Mouse (Mus musculus): Measurements from ENCODE around the gene Gtpbp4.
"Not testable (repeated sequence)": the region's sequence is repeated elsewhere in the genome, so short reads cannot be mapped to it uniquely, and the experiment has no call there.

Gtpbp4 gene

DNA sequence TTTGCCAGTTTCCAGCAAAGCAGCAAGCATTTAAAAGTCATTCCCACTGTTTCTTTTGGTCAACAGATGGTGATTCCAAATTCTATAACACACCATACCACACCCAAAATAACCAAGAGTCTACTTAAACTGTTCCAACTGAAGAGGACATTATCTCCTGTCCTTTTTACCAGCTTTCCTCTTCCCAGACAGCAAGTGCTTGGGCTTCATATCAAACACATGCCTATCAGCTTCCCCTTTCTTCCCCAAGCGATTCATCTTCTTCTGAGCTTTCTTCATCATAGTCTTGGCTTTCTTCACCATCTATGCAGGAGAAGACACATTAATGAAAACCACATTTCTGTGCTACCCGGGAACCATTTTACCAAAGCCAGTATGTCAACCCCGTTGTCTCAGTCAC lies 22.9 kb downstream of the Gtpbp4 start:
- DNase-seq (ENCODE audit: low read depth, low spot score) = no peak

DNA sequence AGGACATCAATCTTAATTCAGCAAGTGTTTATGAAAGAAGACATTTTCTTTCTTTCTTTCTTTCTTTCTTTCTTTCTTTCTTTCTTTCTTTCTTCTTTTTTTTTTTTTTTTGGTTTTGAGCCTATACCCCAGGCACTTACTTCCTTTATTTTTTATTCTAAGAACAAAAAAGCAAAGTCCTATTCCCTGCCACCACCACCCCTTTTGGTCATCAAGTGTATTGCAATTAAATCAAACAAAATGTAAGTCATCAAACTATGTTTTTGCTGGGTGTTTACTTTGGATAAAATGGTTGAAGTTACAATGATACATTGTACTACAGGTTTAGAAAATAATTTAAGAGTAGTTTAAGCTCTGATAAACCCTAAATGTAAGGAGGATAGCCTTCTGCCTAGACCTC lies 23.5 kb downstream of the Gtpbp4 start:
- DNase-seq (ENCODE audit: low read depth, low spot score) = no peak

DNA sequence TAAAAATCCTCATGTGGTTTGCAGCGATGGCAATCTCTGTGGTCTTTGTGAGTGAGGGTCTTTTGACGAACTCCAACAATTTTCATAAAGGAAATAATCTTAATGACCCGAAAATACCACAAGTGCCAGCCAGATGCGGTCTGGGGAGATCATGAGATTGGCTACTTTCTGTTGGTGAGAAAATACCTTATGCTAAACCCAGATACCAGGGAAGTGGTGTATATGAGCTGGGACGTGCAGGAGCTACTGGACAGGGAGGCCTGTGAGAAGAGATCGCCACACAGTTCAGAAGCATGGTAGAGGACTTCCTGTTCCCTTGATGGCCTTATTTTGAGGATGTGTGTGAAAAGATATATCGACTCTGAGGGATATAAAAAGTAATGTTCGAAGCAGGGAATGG lies 28.1 kb downstream of the Gtpbp4 start:
- no peak for DNase-seq (ENCODE audit: low read depth, low spot score)

DNA sequence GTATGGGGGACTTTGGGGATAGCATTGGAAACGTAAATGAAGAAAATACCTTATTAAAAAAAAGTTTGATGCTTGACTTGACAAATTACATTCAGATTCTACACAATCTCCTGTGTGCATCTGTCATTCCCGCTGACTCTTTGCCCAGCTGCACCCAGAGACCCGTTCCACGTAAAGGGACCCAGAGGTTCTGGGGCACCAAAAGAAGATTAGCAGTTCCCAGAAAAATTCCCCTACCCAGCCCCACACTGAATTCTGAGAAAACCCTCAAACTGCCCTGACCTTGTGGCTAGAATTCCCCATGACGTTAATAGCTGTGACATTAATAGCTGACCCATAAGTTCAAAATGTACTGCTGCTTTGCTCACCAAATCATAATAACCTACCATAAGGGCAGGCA lies 30.7 kb downstream of the Gtpbp4 start:
- DNase-seq (ENCODE audit: low read depth, low spot score) = no peak

DNA sequence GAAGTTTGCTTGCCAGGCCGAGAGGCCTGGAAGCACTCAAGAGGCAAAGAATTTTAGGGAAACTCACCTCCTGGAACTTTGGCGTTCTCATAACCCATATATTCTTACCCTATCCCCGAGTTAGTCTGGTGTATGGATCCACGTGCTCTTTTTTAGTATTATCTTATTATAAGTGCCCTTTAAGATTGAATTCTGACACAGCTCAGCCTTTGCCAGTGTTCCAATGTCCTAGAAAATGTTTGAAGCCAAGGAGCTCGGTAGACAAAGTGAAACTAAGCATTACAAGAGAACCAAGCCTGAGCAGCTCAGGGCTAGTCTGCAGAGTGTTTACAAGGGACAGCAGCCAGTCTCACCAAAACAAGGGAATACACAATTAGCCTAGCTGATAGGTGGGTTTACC lies 33.6 kb downstream of the Gtpbp4 start:
- not testable (repeated sequence) for DNase-seq (ENCODE audit: low read depth, low spot score)

DNA sequence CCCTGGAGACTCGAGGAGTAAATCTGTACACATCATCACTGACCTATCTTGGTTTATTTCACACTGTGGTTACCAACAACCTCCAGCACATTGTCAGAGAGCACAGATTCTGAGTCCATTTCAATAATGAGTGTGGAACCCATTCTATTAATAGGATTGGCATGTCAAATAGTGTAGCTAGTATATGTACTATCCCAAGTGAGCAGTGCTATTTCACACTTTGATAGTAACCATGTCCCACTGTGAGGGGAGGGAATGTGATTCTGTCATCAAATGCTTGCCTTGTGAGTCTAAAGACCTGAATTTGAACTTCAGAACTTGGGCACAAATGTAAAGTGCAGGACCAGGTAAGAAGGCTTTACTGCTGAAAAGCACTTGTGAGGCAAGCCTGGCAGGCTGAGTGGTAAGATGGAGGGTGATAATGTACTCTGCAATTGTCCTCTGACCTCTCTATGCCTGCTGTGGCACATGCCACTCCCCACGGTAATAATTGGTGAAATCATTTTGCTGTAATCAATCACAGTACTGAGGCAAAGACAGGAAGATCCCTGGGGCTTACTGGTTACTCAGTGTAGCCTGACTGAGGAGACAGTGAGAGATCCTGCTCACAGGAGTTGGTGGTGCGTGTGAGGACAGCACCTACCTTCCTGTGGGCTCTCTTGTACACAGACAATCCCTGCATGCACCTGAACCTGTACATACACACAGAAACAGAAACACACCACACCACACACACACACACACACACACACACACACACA lies 34.6 kb downstream of the Gtpbp4 start:
- not testable (repeated sequence) for DNase-seq (ENCODE audit: low read depth, low spot score)

DNA sequence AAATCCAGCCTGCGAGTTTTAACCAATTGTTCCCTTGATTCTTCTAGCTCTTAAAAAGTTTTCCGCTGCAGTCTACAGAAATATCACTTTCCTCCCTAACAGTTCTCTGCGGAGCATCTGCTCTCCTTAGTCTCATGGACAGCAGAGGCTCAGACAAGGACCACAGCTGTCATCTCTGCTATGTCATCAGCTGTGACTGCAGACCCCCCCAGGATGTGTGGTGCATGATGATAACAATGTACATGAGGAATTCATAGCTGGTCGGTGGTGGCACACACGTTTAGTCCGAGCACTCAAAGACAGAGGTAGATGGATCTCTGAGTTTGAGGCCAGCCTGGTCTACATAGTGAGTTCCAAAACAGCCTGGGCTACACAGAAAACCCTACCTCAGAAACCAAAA lies 36.3 kb downstream of the Gtpbp4 start:
- DNase-seq (ENCODE audit: low read depth, low spot score) = not testable (repeated sequence)

DNA sequence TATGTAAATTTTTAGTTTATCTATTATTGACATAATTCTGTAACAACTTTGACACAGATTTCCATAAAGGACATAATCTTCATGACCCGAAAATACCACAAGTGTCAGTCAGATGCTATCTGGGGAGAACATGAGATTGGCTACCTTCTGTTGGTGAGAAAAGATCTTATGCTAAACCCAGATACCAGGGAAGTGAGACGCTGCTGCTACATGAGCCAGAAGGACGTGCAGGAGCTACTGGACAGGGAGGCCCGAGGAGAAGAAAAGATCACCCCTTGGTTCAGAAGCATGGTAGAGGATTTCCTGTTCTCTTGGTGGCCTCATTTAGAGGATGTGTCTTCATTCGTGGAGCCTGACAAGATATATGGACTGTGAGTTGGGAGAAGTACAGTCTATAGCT lies 36.8 kb downstream of the Gtpbp4 start:
- DNase-seq (ENCODE audit: low read depth, low spot score) = not testable (repeated sequence)

DNA sequence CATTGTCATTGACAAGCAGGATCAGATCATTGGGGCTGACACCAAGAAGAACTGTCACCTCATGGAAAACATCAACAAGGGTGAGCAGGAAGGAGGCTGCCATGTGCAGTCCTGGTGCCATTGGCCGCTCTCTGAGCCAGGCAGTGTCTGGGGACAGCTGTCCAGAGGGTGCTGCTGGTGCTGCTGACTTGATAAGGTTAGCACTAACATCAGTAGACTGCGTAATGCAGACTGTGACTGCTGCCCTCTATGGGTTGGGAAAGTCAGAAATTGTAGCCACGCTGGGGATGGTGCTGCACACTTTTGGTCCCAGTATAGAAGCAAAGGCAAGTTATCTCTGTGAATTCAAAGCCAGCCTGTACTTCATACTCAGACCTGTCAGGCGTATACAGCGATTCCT lies 39.0 kb downstream of the Gtpbp4 start:
- not testable (repeated sequence) for DNase-seq (ENCODE audit: low read depth, low spot score)

DNA sequence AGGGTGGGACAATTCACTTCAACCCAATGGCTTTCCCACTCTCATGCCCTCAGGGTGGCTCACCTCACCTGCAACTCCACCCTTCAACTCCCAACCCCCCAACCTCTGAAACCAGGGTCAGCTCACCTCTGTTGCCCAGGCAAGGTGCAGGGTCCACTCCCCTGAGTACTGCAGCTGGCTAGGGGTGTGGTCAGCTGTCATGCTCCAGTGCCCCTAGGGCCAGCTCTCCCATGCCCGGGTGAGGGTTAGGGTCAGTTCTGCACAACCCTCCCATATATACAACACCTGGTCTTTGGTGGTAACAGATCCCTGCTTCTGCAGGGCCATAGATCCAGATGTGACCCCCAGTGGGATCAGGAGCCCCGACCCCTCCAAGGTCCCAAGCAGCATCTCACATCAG lies 40.8 kb downstream of the Gtpbp4 start:
- DNase-seq (ENCODE audit: low read depth, low spot score) = not testable (repeated sequence)

DNA sequence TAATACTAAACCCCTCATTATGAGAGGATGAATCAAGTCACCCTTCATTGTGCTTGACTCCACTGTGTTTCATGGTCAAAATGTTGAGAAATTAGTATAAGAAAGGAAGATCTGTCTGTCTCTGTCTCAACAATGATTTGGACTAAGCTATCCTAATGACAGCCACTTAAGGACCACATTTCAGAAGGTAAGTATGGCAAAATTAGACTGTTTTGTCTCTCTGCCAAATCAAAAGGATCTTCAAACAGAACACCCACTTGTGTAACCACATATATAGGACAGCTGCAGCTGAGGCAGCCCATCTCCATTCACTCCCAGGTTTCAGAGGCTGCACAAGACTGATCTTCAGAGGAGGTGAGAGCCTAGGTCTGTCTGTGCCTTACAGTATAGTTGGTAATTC lies 43.3 kb downstream of the Gtpbp4 start, which contains the start of gene Idi2:
Gene Idi2, plus strand, starts transcription at position 301 of the 400 bp plus-strand sequence.
- DNase-seq (ENCODE audit: low read depth, low spot score) = not testable (repeated sequence)

DNA sequence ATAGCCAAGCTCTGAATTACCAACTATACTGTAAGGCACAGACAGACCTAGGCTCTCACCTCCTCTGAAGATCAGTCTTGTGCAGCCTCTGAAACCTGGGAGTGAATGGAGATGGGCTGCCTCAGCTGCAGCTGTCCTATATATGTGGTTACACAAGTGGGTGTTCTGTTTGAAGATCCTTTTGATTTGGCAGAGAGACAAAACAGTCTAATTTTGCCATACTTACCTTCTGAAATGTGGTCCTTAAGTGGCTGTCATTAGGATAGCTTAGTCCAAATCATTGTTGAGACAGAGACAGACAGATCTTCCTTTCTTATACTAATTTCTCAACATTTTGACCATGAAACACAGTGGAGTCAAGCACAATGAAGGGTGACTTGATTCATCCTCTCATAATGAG lies 47.8 kb downstream of the Gtpbp4 start, which contains the start of gene Gm9745:
Gene Gm9745, minus strand, starts transcription at position 101 of the 400 bp plus-strand sequence.
- not testable (repeated sequence) for DNase-seq (ENCODE audit: low read depth, low spot score)

DNA sequence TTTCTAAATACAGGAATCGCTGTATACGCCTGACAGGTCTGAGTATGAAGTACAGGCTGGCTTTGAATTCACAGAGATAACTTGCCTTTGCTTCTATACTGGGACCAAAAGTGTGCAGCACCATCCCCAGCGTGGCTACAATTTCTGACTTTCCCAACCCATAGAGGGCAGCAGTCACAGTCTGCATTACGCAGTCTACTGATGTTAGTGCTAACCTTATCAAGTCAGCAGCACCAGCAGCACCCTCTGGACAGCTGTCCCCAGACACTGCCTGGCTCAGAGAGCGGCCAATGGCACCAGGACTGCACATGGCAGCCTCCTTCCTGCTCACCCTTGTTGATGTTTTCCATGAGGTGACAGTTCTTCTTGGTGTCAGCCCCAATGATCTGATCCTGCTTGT lies 52.1 kb downstream of the Gtpbp4 start:
- not testable (repeated sequence) for DNase-seq (ENCODE audit: low read depth, low spot score)

DNA sequence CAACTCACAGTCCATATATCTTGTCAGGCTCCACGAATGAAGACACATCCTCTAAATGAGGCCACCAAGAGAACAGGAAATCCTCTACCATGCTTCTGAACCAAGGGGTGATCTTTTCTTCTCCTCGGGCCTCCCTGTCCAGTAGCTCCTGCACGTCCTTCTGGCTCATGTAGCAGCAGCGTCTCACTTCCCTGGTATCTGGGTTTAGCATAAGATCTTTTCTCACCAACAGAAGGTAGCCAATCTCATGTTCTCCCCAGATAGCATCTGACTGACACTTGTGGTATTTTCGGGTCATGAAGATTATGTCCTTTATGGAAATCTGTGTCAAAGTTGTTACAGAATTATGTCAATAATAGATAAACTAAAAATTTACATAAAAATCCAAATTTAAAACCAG lies 54.2 kb downstream of the Gtpbp4 start:
- not testable (repeated sequence) for DNase-seq (ENCODE audit: low read depth, low spot score)

DNA sequence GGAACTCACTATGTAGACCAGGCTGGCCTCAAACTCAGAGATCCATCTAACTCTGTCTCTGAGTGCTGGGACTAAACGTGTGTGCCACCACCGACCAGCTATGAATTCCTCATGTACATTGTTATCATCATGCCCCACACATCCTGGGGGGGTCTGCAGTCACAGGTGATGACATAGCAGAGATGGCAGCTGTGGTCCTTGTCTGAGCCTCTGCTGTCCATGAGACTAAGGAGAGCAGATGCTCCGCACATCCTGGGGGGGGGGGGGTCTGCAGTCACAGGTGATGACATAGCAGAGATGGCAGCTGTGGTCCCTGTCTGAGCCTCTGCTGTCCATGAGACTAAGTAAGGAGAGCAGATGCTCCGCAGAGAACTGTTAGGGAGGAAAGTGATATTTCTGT lies 54.8 kb downstream of the Gtpbp4 start:
- DNase-seq (ENCODE audit: low read depth, low spot score) = not testable (repeated sequence)

DNA sequence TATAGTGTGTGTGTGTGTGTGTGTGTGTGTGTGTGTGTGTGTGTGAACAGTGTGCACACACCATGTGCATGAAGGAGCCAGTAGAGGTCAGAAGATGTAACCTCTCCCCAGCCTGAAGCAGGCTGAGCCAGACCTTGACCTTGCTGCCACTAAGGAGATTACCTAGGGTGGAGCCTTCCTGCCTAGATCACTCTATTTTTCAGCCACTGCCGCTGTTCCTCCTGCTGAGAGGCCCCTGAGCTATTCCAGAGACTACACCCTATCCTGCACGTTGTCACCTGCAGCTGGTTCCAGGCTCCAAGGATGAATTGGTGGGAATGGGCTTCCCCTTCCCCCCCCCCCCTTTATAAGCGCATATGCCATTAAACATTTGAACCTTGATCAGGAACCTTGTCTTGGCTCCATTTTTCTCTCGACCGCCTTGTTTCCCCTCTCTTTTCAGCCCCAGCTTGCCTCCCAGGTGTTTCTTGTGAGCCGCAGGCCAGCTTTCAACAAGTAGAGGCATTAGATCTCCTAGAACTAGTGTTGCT lies 58.2 kb downstream of the Gtpbp4 start:
- not testable (repeated sequence) for DNase-seq (ENCODE audit: low read depth, low spot score)

DNA sequence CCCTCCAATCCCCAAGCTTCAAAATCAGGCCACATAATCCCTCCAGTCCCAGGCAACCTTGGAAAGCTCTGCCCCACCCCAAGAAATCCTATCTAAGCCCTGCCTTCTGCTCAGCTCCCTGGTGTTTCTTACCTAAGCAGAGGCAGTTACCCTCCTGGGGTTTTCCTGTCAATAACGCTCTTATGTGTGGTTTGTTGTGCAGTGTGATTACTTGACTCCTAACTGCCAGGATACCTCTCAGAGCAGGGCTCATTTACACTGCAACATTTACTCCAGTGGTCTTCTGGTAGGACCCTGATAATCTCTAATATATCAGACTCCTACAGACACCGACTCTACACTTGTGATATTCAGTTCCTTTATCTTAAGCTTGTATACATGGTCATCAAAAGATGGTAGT lies 62.4 kb downstream of the Gtpbp4 start:
- DNase-seq (ENCODE audit: low read depth, low spot score) = no peak

All from mesoderm, embryonic 11.5 days (tissue).